Mouse (Mus musculus): ENCODE data around the gene Rgs7. TPM values are rescaled to one million over a fixed set of nuclear protein-coding genes. Genes with fewer than 3 reads are reported as not detected.

The Rgs7 gene
- under 1 TPM in 2 of 4 experiments, not detected in 2; 0.31 to 0.46 TPM for total RNA-seq (2022)

DNA sequence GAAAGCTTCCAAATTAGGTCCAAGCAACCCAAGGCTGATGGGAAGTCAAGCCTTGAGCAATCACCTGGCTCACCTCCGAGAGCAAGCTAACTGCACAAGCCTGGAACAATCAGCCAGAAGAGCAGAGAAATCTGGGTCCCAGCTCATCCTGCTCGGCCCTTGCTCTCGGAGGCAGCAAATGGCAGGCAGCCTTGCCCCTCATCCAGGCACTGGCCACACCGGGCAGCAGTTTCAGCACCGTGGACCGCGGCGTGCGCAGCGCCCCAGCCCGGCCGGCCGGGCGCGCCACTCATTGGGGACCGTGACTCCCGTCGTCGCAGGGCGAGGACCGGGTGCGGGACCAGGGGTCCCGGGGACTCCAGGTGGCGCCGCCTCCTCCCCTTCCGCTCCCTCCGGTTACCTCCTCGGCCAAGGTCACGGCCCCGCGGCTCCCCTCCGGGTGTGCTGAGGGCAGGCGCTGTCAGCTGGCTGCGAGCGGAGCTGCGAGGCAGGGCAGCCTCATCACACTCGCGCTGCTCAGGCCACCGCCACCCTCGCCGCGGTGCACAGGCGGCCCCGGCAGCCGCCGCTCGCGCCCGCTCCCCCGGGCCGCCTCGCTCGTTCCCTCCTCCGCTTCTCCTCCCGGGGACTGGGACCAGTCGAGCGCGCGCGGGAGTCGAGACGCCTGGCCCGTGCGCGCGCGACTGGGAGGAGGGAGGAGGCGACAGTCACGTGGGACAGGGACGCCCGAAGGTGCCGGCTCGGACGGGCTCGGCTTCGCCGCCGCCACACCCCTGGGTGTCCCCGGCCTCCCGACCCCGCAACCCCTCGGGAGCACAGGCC is at the start of gene Rgs7:
TSS of gene Rgs7 (minus strand) at position 640 of the 822 bp plus-strand sequence.
- DNase-seq (ENCODE audit: low spot score in 2 of 2) = no peak

DNA sequence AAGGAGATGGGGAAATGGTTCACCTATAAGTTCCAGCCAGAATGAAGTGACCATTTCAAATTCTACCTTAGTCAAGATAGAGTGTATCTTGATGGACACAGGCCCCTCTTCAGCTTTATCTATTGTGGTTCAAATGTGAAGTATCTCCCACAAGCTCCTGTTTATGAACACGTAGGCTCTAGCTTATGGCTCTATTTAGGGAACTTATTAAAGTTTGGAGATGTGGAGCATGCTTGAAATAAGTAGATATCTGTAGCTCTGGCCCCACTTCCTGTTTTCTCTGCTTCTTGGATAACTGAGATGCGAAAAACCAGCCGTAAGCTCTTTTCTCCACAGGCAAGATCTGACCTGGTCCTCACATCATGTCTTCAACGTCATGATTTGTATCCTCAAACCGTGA is 48.4 kb upstream of the Rgs7 start:
- no peak for DNase-seq (ENCODE audit: low spot score in 2 of 2)

DNA sequence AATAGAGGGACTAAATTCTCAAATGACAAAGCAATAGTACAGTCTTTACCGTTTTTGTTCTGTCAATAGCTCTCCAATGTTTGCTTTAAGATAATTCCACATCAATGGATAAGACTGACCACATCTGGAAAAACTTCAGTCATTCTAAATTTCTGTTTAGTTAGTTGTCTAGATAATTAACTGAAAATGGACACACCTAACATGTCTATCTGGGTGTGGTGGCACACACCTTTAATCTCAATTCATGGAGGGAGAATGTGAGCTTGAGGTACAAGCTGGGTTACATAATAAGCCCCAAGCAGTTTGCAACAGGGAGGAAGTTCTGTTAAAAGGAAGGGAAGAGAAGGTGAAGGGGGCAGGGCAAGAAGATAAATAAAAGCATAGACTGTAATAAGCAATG is 45.0 kb upstream of the Rgs7 start:
- no peak for DNase-seq (ENCODE audit: low spot score in 2 of 2)

DNA sequence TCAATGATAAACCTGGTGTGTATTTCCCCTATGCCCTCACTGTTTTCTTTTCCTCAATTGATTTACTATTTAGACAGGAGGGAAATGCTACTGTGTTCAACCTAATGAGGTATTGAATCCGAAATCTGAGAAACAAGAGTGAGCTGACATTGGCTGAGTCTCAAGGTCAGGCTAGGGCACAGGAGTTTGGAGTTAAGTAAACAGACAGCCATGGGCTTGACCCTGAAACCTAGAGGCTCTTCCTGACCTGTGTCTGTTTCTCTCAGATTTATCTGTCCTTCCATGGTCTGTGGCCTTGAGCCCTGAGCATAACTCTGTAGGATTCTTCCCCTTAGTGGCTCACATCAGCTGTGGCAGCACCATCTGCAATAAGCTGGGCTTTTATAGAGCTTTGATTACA is 37.6 kb upstream of the Rgs7 start:
- no peak for DNase-seq (ENCODE audit: low spot score in 2 of 2)

DNA sequence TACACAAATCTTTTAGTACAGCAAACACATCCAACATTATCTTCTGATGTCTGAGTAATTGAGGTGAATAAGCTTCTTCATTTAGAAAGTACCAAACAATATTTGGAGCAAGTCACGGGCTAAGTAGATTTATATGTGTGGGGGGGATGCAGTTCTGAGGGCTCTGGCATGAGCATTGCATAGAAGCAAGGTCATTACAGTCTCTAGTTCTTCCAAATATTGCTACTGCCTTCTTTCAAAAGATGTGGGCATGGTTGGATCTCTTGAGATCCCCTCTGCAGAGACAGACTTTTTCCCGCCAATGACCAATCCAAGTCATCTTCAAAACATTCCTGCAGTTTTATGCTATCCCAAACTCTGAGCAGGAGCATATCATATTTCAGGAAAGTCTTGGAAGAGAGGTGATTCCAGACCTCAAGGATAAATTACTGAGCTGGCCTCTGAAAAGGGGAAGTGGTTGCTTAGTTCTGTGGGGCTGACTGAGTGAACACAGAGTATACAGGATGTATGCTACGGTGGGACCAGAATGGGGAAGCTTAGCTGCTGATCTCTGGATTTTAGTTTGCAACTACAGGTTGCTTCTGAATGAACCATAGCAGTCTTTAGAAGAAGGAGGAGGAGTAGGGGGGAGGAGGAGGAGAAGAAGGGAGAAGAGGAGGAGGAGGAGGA is 32.5 kb upstream of the Rgs7 start:
- DNase-seq (ENCODE audit: low spot score in 2 of 2) = no peak

DNA sequence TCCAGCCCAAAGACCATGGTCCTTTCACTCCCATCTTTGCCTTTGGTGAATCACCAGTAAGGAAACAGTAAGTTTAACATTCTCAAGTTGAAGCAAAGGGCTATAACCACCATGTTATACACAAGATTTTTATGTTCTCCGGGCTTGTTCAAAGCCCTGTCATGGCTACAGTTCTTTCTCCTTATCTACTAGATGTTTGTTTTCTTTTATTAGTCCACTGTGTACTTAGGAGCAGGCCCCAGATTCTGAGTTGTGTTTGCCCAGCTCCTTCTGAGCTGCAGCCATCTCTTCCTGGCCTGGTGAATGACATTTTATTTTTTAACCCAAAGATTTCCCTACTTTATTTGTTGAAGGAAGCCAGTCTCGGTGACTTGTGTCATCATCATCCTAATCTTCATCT is 31.3 kb upstream of the Rgs7 start:
- DNase-seq (ENCODE audit: low spot score in 2 of 2) = no peak

DNA sequence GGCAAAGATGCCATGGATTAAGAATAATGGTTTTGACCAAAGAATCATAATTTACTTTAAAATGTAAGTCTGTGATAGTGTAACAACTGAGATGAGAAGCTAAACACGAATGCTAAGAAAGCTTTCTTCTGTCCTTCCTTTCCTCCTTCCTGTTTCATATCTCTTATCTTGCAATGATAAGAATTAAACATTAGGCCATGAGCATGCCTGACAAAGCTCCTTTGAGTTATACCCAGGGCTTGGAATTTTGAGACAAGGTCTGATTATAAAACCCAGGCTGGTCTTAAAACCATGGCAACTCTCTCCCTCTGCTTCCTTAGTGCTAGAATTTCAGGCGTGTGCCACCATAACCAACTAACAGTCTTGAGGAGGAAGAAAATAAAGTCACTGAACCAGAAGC is 22.2 kb upstream of the Rgs7 start:
- DNase-seq (ENCODE audit: low spot score in 2 of 2) = no peak

DNA sequence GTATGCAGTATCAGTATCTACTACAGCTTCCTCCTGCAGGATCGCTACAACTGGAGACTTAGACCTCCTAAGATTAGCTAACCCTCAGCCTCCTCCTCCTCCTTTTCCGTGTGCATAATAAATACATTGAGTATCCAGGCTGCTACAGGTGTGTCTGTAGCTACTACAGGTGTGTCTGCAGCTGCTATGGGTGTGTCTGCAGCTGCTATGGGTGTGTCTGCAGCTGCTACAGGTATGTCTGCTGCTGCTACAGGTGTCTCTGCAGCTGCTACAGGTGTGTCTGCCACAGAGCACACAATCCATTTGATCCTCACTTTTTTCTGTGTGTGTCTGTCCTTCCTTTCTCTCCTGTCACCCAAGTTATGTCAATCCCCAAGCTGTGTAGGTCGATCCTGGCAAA is 19.9 kb upstream of the Rgs7 start:
- no peak for DNase-seq (ENCODE audit: low spot score in 2 of 2)

DNA sequence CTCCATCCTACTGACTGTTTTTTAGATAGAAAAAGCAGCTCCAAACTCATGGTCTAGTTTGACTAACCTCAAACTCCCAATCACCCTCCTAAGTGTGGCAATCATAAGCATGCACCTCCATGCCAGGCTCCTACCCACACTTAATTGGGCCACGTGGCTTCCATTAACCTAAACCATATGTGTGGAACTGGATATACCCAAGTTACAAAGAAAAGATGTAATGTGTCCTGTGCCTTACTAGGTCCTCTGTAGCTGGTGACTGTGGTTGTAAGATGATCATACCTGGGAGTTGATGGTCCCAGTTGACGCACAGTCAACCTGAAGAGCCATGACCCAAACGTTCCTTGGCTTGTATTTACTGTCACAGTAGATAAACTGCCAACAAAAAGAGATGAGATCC is 17.7 kb upstream of the Rgs7 start:
- no peak for DNase-seq (ENCODE audit: low spot score in 2 of 2)

DNA sequence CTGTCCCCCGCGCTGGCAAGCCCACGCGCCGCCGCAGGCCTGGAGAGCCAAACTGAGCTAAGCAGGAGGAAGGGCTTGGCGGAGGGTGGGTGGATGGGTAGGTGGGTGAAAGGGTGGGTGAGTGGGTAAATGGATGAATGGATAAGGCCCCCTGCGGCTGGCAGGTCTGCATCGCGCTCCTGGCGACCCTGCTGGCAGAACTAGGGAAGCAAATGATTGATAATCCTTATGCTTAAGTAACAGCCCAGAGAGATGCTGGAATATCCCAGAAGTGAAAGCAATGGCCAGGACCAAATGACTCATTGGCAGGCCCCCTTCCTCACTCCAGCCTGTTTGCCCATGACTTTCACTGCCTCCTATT is 363 bp upstream of the Rgs7 start:
- DNase-seq (ENCODE audit: low spot score in 2 of 2) = no peak

DNA sequence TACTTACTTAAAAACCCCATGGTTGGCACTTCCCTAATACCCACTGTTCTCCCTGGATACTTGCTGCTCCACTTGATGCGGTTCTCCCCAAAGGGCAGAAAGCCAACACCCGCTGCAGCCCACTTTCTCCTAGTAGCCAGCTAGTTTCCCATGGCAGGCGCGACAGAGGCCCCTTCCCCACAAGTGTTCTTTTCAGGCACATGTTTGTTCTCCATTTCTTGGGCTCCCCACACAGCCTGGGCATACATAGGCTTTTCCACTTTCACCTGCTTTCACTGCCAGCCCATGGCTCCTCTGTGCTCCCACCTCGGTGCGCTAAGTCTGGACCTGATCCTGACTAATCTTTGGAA is 814 bp downstream of the Rgs7 start:
- DNase-seq (ENCODE audit: low spot score in 2 of 2) = no peak

DNA sequence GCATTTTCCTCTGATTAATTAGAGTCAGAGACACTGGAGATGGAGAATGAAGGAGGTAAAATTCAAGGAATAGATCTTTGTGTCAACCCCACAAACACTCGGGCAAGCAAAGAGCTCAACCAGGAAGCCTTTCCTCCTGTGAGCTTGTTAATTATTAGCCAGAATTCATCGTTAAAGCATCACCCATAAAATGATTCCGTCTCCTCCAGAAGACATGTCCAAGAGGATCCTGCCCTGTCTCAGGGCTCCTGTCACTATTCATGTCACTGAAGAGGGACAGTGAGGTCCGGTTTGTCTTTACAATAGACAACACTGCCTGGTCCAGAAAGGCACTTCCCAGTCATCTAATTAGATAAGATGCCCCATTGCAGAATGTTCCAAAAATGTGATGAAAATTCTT is 7.2 kb downstream of the Rgs7 start:
- DNase-seq (ENCODE audit: low spot score in 2 of 2) = no peak

DNA sequence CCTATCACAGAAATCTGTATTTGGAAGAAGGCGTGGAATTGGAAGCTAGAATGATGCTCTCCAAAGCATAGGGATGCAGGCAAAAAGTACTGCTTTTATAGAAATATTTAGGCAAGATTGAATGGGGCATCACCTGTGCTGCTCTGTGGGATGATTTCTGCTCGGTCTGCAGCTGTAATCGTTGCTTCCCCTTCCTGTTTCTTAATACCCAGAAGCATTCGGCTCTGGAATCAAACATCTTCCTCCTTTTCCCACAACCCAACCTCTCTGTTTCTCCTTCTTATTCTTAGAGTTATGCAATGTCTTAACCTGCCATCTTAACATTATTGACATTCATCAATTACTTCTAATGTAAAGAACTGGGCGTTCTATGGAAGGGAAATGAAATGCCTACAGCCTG is 19.2 kb downstream of the Rgs7 start:
- DNase-seq (ENCODE audit: low spot score in 2 of 2) = no peak

DNA sequence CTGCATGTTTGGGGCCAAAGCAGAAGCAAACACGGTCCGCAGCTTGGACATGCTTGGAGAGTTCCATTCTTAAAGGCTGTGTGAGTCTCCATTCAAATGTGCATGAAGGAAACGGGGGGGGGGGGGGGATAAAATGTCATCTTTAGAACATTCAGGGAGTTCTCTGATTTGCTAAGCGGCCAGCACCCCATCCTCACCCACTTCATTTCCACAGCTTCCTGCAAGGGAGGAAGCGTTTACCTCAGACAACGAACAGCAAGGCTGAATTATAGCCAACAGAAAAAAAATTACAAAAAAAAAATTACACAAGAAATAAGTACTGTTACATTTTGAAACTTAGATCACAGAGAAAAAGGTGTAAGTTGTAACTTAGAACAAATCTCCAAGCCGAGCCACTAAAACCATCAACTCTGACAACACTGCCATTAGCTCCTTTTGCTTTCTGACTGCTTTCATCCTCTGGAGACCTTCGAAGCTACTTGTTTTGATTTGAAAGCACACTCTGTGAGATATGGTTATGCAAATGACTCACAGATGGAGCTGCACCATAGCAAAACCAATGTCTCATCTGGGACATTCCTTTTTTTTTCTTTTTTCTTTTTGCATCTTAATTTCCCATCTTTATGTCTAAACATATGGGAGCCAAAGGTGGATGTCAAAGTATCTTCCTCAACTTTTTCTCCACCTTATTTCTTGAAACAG is 23.1 kb downstream of the Rgs7 start:
- DNase-seq (ENCODE audit: low spot score in 2 of 2) = no peak

DNA sequence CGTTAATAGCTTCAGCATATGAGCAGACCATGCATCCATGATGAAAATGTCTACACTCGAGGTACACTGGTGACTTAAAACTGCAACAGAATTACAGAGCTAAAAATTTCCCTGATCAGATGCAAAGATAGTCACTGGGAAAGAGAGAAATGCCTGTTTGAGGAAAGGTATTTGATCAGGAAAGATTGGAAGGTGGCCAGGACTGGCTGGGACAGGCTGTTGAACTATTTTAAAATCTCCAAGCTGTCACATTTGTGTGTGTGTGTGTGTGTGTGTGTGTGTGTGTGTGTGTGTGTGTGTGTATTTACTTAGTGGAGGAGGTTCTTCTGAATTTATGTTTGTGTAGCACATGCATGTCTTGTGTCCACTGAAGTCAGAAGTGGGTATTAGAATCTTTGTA is 27.7 kb downstream of the Rgs7 start:
- DNase-seq (ENCODE audit: low spot score in 2 of 2) = no peak

DNA sequence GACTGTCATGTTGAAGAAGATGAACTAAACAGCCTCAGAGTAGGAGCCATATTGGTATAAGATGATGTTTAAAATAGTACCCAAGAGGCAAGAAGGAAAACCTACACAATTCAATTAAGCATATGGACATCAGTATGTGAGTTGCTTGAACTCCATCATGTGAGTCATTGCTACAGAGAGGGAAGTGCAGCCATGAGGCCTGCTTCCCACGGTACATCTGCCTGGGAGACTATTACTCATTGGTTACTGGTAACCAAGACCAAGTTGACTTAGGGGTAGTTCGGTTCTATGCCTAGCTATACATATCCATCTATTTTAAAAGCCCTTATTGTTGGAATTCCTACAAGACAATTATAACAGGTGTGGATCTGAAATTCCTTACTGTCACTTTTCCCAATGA is 29.9 kb downstream of the Rgs7 start:
- DNase-seq (ENCODE audit: low spot score in 2 of 2) = no peak

DNA sequence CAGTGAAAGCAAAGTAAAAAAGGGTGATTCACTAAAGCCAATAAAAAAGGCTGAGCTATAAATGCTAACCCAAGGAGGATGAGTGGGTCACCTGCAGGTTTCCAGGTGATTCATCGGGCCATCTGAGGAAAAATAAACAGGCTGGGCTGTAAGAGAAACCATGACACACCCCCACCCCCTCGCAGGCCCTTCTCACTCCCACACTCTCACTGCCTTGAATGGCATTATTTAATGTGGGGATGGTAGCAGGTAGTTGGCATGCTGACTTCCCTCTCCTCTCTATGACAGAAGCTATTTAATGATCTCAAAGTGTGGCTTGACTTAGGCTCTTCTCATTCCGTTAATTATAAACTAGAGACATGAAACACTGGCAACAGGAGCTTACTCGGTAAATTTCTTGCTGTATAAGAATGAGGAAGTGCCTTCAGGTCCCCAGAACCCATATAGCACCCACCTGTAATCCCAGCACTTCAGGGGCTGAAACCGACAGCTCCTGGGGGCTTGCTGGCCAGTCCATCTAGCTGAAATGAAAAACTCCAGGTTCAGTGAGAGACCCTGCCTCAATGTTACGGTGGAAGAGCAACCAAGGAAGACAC is 38.2 kb downstream of the Rgs7 start:
- DNase-seq (ENCODE audit: low spot score in 2 of 2) = no peak

DNA sequence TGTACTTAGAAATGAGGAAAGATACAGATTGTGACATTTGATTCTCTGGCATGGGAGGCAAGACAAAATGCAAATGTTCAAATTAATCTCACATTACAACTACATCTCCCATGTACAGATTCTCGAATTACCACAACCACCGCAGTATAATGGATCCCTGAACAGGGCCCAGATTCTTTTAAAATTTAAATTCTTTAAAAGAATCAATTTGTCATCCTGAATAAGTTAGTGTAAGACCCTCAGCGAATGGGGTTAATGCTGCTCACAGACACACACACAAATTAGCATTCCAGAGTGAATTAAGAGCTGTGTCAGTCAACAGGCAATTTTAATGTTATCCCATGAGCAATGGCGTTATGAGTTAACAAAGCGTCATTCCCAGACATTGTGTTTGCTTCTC is 44.3 kb downstream of the Rgs7 start:
- no peak for DNase-seq (ENCODE audit: low spot score in 2 of 2)

DNA sequence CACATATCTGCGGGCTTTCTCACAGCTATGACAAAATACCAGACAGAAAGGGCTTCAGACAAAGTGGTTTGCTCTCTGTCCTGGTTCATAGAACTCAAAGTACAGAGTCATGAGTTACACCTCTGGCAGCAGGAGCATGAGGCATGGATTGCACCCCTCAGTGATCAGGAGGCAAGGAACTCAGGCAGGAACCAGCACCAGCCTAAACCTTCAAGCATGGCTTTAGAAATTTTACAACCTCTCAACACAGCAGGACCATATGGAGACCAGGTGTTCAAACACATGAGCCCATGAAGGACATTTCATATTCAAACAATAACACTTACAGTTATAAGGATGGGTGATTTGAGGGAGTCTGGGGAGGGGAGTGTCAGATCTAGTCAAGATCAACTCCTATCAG is 49.4 kb downstream of the Rgs7 start:
- DNase-seq (ENCODE audit: low spot score in 2 of 2) = no peak

DNA sequence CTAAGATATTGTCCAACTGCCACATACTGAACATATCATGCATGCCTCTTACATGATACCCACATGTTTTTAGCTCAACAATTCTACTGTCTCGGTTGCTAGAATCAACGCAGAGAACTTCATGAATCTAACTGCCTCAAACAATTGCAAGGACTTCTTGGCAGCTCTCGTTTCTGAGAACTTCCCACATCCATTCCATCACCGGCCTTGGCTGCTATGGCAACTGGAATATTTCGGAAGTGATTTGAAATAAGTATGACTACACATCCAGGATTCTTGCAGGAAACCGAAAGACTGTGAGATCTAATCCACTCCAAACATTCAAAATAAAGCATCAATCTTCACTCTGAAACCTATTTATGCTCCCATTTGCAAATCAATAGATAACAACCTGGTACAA is 50.3 kb downstream of the Rgs7 start:
- DNase-seq (ENCODE audit: low spot score in 2 of 2) = no peak

DNA sequence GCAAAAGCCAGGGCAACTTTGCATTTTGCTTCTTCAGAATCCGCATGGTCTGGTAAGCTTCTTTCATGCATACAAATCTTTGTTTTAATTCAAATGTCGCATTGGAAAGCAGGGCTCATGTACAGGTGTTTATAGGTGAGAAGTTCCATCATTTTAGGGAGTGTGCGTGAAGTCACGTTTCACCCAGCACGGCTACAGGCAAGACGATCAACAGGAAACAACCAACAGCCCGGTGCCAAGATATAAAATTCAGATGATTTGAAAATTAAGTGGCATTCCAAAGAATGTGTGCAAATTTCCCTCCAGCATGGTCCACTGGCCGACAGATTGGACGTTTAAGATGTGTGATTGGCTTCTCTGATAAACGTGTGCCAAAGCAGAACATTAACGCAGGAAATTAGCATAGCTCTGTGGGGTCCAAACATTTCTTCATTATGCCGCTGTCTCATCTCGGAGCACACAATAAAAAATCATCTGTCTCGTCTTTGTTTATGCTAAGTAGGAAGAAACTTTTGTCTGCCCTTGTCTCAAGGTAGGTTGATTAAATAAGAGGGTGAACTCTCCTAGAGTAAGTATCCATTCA is 58.6 kb downstream of the Rgs7 start:
- no peak for DNase-seq (ENCODE audit: low spot score in 2 of 2)

DNA sequence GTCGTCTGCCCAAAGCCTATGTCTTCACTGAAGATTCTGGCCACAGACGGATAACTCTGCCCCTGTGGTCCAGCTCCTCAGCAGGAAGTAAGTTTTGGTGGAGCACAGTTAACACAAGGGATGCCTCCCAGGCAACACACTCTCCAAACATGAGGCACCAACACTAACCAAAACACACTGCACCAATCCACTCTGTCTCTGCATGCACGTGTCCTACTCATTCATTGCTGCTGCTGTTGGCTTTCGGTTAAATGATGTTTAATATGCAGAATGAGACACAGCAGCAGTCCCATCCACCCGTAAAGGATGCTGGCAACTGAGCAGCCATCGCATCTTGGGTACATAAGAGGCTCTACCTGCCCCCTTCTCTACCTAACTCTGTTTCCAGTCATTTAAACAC is 59.2 kb downstream of the Rgs7 start:
- DNase-seq (ENCODE audit: low spot score in 2 of 2) = no peak
